Mouse (Mus musculus): ENCODE measurements around the gene Mrps33.

The Mrps33 gene

GRCm38 (mm10) chr6:39810612-39811116, at the start of gene Mrps33:
Gene Mrps33, minus strand, starts transcription at chr6:39810988.
- peak; percentile 96 to 98 for DNase-seq (ENCODE audit: low spot score in 2 of 2)

GRCm38 (mm10) chr6:39849667-39850066, 38.9 kb upstream of the Mrps33 start:
- DNase-seq (ENCODE audit: low spot score in 2 of 2): peak; percentile 6 to 16

- no peak for DNase-seq (ENCODE audit: low spot score in 2 of 2)
Measured at GRCm38 (mm10) chr6:39848766-39849165, 38.0 kb upstream of the Mrps33 start.

DNA sequence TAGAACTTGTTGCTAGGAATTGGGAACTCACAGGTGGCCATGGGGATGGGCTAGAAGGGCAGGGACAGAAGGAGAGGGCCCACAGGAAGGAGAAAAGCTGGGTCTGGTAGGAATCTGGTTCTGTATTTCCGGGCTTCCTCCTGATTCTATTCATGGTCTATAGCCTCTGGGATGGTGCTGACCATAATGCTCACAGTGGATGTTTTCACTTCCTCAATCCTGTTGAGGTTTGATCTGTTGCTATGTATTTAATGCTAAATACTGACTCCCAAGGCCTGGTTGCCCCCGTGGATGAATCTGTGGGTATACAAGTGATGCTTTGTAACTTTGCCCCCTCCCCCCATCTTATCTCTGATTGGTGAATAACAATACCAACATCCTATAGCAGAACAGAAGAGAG, 36.8 kb upstream of the Mrps33 start:
- no peak for DNase-seq (ENCODE audit: low spot score in 2 of 2)

GRCm38 (mm10) chr6:39843698-39844342, 33.0 kb upstream of the Mrps33 start:
- DNase-seq (ENCODE audit: low spot score in 2 of 2): no peak

GRCm38 (mm10) chr6:39828736-39829135, 17.9 kb upstream of the Mrps33 start:
- no peak for DNase-seq (ENCODE audit: low spot score in 2 of 2)

DNA sequence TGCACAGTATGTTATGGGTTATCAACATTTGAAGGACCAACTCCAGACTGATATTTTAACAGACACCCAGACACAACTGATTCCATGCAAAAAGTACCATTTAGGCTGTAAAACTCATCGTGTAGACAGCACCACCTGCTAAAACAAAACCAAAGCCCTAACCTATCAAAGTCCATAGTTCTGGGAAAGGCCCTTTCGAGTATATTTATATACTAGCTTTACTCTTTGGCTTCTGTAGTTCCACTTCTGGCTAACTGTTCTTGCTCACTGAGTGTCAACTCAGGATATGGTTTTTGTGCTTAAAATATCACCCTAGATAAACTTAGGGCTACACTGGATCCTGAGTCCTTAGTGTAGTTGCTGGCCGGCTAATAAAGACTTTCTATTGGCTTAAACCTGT, 10.5 kb upstream of the Mrps33 start:
- DNase-seq (ENCODE audit: low spot score in 2 of 2): no peak

DNA sequence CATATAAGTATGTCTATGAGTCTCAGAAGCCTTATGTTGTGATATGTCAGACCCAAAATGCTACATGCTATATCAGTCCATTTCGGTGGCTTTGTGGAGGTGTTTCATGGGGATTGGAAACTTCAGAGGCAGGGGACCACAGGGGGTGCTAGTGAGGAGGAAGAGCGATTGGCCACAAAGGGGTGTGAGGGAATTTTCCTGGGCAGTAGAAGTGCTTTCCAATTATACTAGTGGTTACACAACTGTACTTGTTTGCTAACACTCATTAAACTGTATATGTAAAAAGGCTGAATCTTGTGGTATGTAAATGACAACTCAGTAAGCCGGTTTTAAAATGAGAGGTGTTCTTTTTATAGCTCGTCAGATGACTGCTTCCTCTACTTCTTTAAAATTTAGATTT, 8.1 kb upstream of the Mrps33 start:
- DNase-seq (ENCODE audit: low spot score in 2 of 2): peak; percentile 23 to 25

GRCm38 (mm10) chr6:39808511-39808910, 2.3 kb downstream of the Mrps33 start:
- DNase-seq (ENCODE audit: low spot score in 2 of 2): no peak

GRCm38 (mm10) chr6:39807050-39807560, 3.7 kb downstream of the Mrps33 start:
- DNase-seq (ENCODE audit: low spot score in 2 of 2): no peak

DNA sequence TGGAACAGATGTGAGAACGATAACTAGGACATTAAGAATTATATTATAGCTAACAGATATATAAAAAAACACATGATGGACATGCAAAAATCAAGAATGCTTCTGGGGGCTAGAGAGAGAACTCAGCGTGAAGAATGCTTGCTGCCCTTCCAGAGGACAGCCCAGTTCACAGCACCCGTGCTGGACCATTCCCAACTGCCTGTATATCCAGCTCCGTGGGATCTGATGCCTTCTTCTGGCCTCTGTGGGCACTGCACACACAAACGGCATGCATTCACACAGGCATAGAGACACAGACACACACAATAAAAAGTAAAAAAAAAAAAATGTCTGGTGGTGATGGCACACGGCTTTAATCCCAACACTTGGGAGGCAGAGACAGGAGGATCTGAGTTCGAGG, 4.5 kb downstream of the Mrps33 start:
- DNase-seq (ENCODE audit: low spot score in 2 of 2): no peak

GRCm38 (mm10) chr6:39805916-39806315, 4.9 kb downstream of the Mrps33 start:
- DNase-seq (ENCODE audit: low spot score in 2 of 2): no peak

DNA sequence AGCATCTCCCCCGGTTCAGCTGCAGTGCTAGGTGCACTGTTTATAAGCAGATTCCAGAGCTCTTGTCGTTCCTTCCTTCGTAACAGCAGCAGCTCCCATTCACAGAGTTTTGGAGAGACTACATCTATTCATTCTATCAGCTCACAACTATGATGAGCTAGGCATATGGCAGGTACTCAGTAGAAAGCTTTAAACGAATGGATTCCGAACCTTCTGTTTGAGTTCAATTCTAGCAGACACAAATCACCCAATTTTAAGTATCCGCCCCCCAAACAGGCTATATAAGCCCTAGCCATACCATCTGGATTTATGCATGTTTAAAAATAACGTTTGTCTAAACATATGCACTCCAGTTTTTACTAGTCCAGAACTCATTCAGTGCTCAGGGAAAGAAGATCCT, 9.8 kb downstream of the Mrps33 start:
- peak in 1 of 2 experiments; percentile 25 for DNase-seq (ENCODE audit: low spot score in 2 of 2)

DNA sequence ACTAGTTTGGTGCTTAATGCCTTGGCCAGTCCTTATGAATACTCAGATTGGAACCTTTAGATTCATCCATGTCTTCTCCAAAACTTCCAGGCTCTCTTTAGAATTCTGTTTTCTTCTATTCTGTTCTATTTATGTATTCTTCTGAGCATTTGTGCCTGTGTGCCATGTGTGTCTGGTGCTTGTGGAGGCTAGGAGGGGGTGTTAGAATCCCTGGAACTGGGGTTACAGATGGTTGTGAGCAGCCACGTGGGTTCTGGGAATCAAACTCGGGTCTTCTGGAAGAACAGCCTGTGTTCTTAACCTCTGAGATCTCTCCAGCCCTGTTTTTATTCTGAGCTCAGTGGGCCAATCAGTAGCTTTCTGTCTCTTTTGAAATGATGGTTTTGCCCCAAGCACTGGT, 13.7 kb downstream of the Mrps33 start:
- peak in 1 of 2 experiments; percentile 33 for DNase-seq (ENCODE audit: low spot score in 2 of 2)

- no peak for DNase-seq (ENCODE audit: low spot score in 2 of 2)
Measured at GRCm38 (mm10) chr6:39796150-39796549, 14.6 kb downstream of the Mrps33 start.

DNA sequence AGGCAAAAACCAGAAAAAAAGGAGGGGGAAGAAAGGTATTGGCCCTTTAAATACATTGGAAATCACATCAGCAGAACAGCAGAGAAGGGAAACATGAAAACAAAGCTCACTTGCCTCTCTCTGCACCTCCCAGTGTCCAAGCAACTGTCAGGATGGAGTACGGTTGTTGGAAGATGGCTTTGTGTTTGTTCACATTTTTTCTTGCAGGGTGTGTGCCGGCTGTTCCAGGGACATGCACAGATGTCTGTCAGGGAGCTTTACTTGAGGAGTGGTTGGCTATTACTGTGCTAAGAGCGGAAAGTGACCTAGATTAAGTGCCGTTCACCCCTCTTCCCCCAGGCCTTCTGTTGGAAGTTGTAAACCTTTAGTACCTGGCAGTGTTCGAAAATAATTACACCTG, 19.0 kb downstream of the Mrps33 start:
- DNase-seq (ENCODE audit: low spot score in 2 of 2): no peak

GRCm38 (mm10) chr6:39788408-39788807, 22.4 kb downstream of the Mrps33 start:
- DNase-seq (ENCODE audit: low spot score in 2 of 2): no peak

- no peak for DNase-seq (ENCODE audit: low spot score in 2 of 2)
Measured at GRCm38 (mm10) chr6:39787783-39788182, 23.0 kb downstream of the Mrps33 start.

DNA sequence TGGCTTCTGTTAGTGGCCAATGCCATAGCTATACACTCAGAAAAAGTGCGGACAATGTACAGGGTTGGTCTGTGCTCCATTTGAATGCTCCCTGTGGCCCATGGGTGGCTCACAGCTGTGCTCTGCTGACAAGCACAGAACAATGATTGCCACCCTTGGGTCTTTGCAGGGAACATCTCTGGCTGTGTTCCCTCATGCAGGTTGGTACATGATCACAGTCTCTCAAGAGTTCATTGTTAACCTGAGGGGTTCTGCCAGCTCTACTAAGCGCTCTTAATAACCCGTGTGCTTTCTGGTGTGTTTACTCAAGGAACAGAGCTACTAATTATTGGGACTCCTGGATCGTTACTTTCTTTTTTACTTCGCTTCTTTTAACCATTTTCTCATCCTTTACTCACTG, 24.8 kb downstream of the Mrps33 start:
- no peak for DNase-seq (ENCODE audit: low spot score in 2 of 2)

GRCm38 (mm10) chr6:39783521-39783920, 27.3 kb downstream of the Mrps33 start:
- DNase-seq (ENCODE audit: low spot score in 2 of 2): no peak

- DNase-seq (ENCODE audit: low spot score in 2 of 2): no peak
Measured at GRCm38 (mm10) chr6:39782618-39783017, 28.2 kb downstream of the Mrps33 start.

DNA sequence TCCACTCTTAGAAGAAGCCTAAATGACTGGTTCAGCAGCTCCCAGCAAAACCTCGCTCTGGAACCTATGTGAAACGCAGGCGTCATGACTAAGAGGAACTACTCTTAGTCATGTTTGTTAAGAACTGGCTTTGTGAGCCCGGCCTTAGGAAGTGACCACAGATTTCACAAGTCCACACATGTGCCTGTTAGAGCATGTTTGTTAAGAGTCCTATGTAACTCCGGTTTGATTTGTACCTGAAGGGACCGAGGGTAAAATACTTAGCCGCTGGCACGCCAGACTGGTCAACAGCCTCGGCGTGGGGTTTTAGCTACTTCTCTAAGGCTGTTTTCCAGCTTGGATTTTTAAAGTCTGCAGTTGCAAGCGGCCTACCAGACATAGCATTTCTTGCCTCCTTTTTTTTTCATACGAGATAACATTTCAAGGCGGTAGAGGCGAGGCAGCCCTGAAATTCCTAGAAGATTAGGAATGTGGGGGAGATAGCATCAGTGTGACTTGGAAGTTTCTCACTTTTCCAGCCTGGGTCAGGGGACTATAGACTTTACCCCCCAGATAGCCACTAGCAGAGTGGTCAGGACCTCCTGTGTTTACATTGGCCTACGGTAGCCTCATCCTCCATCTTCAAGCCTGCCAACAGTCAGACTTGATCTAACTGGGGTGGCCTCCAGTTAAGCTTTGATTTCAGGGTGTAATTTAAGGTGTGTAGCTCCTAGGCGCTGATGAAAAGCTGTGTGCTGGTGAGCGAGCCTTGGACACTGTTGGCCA, 28.8 kb downstream of the Mrps33 start:
- no peak for DNase-seq (ENCODE audit: low spot score in 2 of 2)

Measured in frontal cortex, postnatal 36 days (tissue).